In the genomic region with DNA sequence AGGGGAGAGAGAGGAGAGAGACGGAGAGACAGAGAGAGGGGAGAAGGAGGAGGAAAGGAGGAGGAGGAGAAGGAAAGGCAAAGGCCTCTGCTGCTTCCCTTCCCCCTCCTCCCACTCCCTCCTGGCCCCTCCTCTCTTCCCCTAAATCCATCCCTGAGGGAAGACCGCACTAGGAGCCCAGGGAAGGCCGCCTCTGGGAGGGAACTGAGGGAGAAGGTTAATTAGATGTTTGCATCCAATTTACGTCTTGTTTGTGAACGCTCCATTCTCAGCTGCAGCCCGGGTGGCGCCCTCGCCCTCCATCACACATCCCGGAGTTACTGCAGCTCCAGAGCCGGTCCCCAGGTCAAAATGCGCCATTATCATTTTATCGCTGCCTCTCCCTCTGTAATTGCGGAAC, we compare ENCODE assay signal across 15 mouse cellular contexts. TPM values are rescaled to one million over a fixed set of nuclear protein-coding genes. Genes with fewer than 3 reads are reported as not detected.
DNase-seq lines count a peak whose midpoint lies in the region; ATAC-seq and TF ChIP-seq lines count a peak whose summit lies in the region.
"Had no signal": no experiment of that assay in that cellular context is flagged by ENCODE, and none has a peak within 500 bp of the region (broad histone marks: within the 10 kb centered on the region; RNA-seq: fewer than 3 reads in every experiment).

No protein-coding gene starts in this region.

- no peak overlapping the region for H3K9ac ChIP-seq in embryonic facial prominence, embryonic 11.5 days (replicated peaks; ENCODE audit: low read length)
- H3K9ac ChIP-seq in forebrain, postnatal 0 days, result no peak overlapping the region
- H3K9ac ChIP-seq in limb, embryonic 13.5 days, result no peak overlapping the region
- H3K9ac ChIP-seq in neural tube, embryonic 12.5 days, result no peak overlapping the region
- H3K9ac ChIP-seq: liver, postnatal 0 days had no signal

- no peak overlapping the region for H3K27ac ChIP-seq in embryonic facial prominence, embryonic 11.5 days (replicated peaks; ENCODE audit: low read depth, low read length)
- no peak overlapping the region for H3K27ac ChIP-seq in forebrain, postnatal 0 days (ENCODE audit: low read depth, low read length)
- H3K27ac ChIP-seq in limb, embryonic 13.5 days, result no peak overlapping the region
- peak overlapping the region; percentile 64 for H3K27ac ChIP-seq in neural tube, embryonic 12.5 days
- no peak overlapping the region for H3K27ac ChIP-seq in layer of hippocampus, adult 2 months

- ATAC-seq in embryonic facial prominence, embryonic 11.5 days (replicated peaks; ENCODE audit: insufficient number of reproducible peaks, low FRiP score, low TSS enrichment, low read depth), result no peak
- ATAC-seq in forebrain, postnatal 0 days, result no peak
- no peak for ATAC-seq in limb, embryonic 13.5 days (ENCODE audit: low FRiP score, low read depth)
- no peak for ATAC-seq in neural tube, embryonic 12.5 days (ENCODE audit: low FRiP score, low read depth)
- ATAC-seq: intestine, embryonic 16.5 days; liver, postnatal 0 days; Patski had no signal

- peaks cover 19% of the 10 kb centered on the region for H3K27me3 ChIP-seq in embryonic facial prominence, embryonic 11.5 days (ENCODE audit: control insufficient read depth, insufficient read depth, low read length)
- peaks cover 19% of the 10 kb centered on the region for H3K27me3 ChIP-seq in forebrain, postnatal 0 days (ENCODE audit: insufficient read depth, low read length)
- peaks cover 88% of the 10 kb centered on the region for H3K27me3 ChIP-seq in limb, embryonic 13.5 days
- peaks cover 41% of the 10 kb centered on the region for H3K27me3 ChIP-seq in neural tube, embryonic 12.5 days (replicated peaks)

- TF ChIP-seq CTCF in forebrain, postnatal 0 days (IDR thresholded peaks at IDR 0.05; ENCODE audit: low read depth), result no peak
- TF ChIP-seq CTCF in layer of hippocampus, adult 2 months (conservative IDR thresholded peaks at IDR 0.05), result no peak

- peak; percentile 9 for DNase-seq in embryonic facial prominence, embryonic 11.5 days (ENCODE audit: low spot score)
- DNase-seq in forebrain, postnatal 0 days, result no peak
- no peak for DNase-seq in frontal cortex, postnatal 14 days (ENCODE audit: low spot score in 2 of 2)
- DNase-seq in layer of hippocampus, adult 2 months (ENCODE audit: low spot score in 2 of 2), result no peak
- no peak for DNase-seq in thymus, postnatal 4 days
- DNase-seq in left cerebral cortex, adult 8-10 months (ENCODE audit: low spot score in 2 of 2), result no peak
- DNase-seq: cerebellum, postnatal 10 days; gastrocnemius, postnatal 25 days; liver, postnatal 0 days had no signal

- H3K9me3 ChIP-seq in embryonic facial prominence, embryonic 11.5 days (replicated peaks; ENCODE audit: control insufficient read depth, low read length), result no peaks in the 10 kb centered on the region
- H3K9me3 ChIP-seq in forebrain, postnatal 0 days (ENCODE audit: low read length), result no peaks in the 10 kb centered on the region
- no peaks in the 10 kb centered on the region for H3K9me3 ChIP-seq in limb, embryonic 13.5 days
- H3K9me3 ChIP-seq in neural tube, embryonic 12.5 days, result no peaks in the 10 kb centered on the region

- H3K4me3 ChIP-seq in embryonic facial prominence, embryonic 11.5 days (ENCODE audit: low read depth, low read length), result no peak overlapping the region
- H3K4me3 ChIP-seq in forebrain, postnatal 0 days (ENCODE audit: low read depth, low read length), result no peak overlapping the region
- no peak overlapping the region for H3K4me3 ChIP-seq in limb, embryonic 13.5 days
- H3K4me3 ChIP-seq in neural tube, embryonic 12.5 days, result no peak overlapping the region
- H3K4me3 ChIP-seq in layer of hippocampus, adult 2 months, result no peak overlapping the region

- no peaks in the 10 kb centered on the region; the same call in 1 of the 2 replicates for H3K4me1 ChIP-seq in embryonic facial prominence, embryonic 11.5 days (ENCODE audit: control insufficient read depth, insufficient read depth, low read length)
- H3K4me1 ChIP-seq in forebrain, postnatal 0 days (ENCODE audit: insufficient read depth), result no peaks in the 10 kb centered on the region
- no peaks in the 10 kb centered on the region for H3K4me1 ChIP-seq in limb, embryonic 13.5 days
- H3K4me1 ChIP-seq in neural tube, embryonic 12.5 days, result peaks cover 27% of the 10 kb centered on the region

- H3K36me3 ChIP-seq in embryonic facial prominence, embryonic 11.5 days (replicated peaks; ENCODE audit: control insufficient read depth, insufficient read depth, low read depth, low read length), result no peaks in the 10 kb centered on the region
- H3K36me3 ChIP-seq in forebrain, postnatal 0 days (ENCODE audit: insufficient read depth), result no peaks in the 10 kb centered on the region
- H3K36me3 ChIP-seq in limb, embryonic 13.5 days, result no peaks in the 10 kb centered on the region
- H3K36me3 ChIP-seq in neural tube, embryonic 12.5 days, result no peaks in the 10 kb centered on the region

- 3% methylated on average over 13 of the region's 13 CpGs for WGBS in embryonic facial prominence, embryonic 11.5 days
- 5% methylated on average over 13 of the region's 13 CpGs for WGBS in forebrain, postnatal 0 days
- WGBS in limb, embryonic 13.5 days, result under 1% methylated on average over 11 of the region's 13 CpGs
- WGBS in neural tube, embryonic 12.5 days, result 2% methylated on average over 13 of the region's 13 CpGs

- H3K4me2 ChIP-seq in embryonic facial prominence, embryonic 11.5 days (ENCODE audit: low read depth, low read length), result peak overlapping the region; percentile 10; the same call in 1 of the 2 replicates
- 0 out of 2 replicates have a peak overlapping the region, but pooled peaks have one; percentile 13 for H3K4me2 ChIP-seq in forebrain, postnatal 0 days (ENCODE audit: low read depth)
- H3K4me2 ChIP-seq in limb, embryonic 13.5 days (replicated peaks), result 0 out of 2 replicates have a peak overlapping the region, but pooled peaks have one; percentile 7
- peak overlapping the region; percentile 18; the same call in 1 of the 2 replicates for H3K4me2 ChIP-seq in neural tube, embryonic 12.5 days (replicated peaks)

RNA-seq across cellular contexts. Expression of a gene that starts 33.5 kb away (rescaled TPM):
- polyA plus RNA-seq in embryonic facial prominence, embryonic 11.5 days (2014; fragmentation: Nextera tagmentation; extraction: Ambion mirVana), result 1.5 and 2.9 TPM in 2 replicates
- 4.6 and 5.4 TPM in 2 replicates for total RNA-seq in forebrain, postnatal 0 days (2014; rRNA removed)
- 1.4 and 3.7 TPM in 2 replicates for polyA plus RNA-seq in forebrain, postnatal 0 days (2015; fragmentation: Nextera tagmentation; extraction: Ambion mirVana)
- polyA plus RNA-seq in limb, embryonic 13.5 days (2015; fragmentation: Nextera tagmentation; extraction: Ambion mirVana), result not detected in 2 replicates
- 64.9 and 70.8 TPM in 2 replicates for polyA plus RNA-seq in neural tube, embryonic 12.5 days (2016; fragmentation: Nextera tagmentation; extraction: Ambion mirVana)
- total RNA-seq in layer of hippocampus, adult 2 months (2021), result under 1 TPM in 1 of 2 experiments, not detected in 1; 0.36 TPM
- under 1 TPM; 0.16 to 0.46 (median 0.34) TPM for total RNA-seq in left cerebral cortex, adult 8-10 months (2022)
- total RNA-seq: gastrocnemius, postnatal 25 days; left cerebral cortex, postnatal 36 days had no signal
- polyA plus RNA-seq: heart, embryonic 16.5 days; intestine, embryonic 16.5 days; liver, postnatal 0 days had no signal

Comparison
In these comparisons a context has a peak if more than half of its experiments do, and no peak if none do; other contexts are left out.
1. RNA of a gene that starts 33.5 kb away (polyA plus RNA-seq): 64.9 to 70.8 TPM in neural tube, embryonic 12.5 days; 1.4 to 3.7 TPM in forebrain, postnatal 0 days, 1.5 to 2.9 TPM in embryonic facial prominence, embryonic 11.5 days and not detected in limb, embryonic 13.5 days; every median in the first group is over 10 times any median in the second.
2. Peak in every context shown above with its lines, with median percentiles within 50 percentile points of each other: H3K4me2 ChIP-seq.